Mouse (Mus musculus) kidney, postnatal 10 days (tissue): ENCODE data around the gene Mlph.

Experiments used
- DNase-seq: peaks from one replicate; pipeline ENCODE4 v3.0.0; 2021; ENCODE audit warnings: mixed read lengths

Mlph gene

GRCm38 (mm10) chr1:90909631-90910152 lies 5.2 kb upstream of the Mlph start:
- peak; percentile 88 for DNase-seq

GRCm38 (mm10) chr1:90913231-90913630 lies 1.7 kb upstream of the Mlph start:
- no peak for DNase-seq

GRCm38 (mm10) chr1:90917509-90917908 lies 2.6 kb downstream of the Mlph start:
- DNase-seq, result no peak

- DNase-seq, result no peak
These were observed 6.8 kb downstream of the Mlph start for GRCm38 (mm10) chr1:90921687-90922086.

DNA sequence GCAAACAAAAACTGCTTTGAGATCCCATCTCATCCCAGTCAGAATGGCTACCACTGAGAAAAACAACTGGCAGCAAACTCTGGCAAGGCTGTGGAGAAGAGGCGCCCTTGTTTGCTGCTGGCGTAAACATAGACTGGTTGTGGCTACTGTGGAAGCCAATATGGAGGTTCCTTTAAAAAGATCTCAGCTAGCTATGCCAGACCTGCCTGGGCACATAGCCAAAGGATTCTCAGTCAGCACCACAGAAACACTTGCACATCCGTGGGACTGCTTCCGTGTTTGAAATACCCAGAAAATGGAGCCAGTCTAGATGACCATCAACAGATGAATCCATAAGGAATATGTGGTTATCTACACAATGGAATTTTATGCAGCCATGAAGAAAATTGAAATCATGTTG lies 11.1 kb downstream of the Mlph start:
- no peak for DNase-seq

- DNase-seq, result peak; percentile 60
These were observed 12.4 kb downstream of the Mlph start for GRCm38 (mm10) chr1:90927308-90927707.

GRCm38 (mm10) chr1:90927929-90928574 lies 13.2 kb downstream of the Mlph start:
- peak; percentile 25 for DNase-seq

DNA sequence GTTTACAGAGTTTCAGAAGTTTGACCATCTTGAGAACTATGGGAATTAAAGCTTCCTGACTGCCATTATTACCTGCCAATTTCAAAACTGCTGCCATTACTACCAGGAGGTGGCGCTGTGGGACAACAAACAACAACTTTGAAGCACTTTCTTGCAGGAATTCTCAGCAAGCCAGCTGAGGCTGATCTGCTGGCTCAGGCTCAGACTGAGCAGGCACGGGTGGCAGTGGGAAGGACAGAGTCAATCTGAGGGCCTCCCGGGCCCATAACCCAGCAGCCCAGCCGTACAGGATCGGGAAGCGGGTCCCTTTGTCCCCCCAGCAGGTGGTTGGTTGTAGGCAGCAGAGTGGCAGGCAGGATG lies 13.7 kb downstream of the Mlph start:
- peak; percentile 93 for DNase-seq

- DNase-seq, result no peak
These were observed 18.1 kb downstream of the Mlph start for GRCm38 (mm10) chr1:90933001-90933400.

GRCm38 (mm10) chr1:90936990-90937389 lies 22.1 kb downstream of the Mlph start:
- DNase-seq, result no peak

- DNase-seq, result no peak
These were observed 25.1 kb downstream of the Mlph start for GRCm38 (mm10) chr1:90939980-90940379.

- peak; percentile 22 for DNase-seq
These were observed 30.3 kb downstream of the Mlph start for GRCm38 (mm10) chr1:90945171-90945570.

DNA sequence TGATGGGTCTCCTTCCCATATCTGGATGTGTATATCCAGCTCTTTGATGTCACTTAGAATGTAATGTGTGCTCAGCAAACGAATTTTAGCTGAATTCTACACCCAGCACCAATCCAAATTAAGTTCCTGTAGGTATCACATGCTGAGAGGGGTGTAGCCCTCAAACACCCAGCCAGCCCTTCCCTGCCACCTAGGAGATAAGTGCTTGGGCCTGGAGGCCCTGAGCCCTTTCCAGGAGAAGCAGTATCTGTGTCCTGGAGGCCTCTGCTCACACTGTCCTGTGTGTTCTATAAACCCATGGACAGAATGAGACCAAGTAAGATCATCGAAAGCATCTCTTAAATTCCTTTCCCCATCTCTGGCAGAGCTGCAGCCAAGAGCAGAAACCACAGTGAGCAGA lies 32.4 kb downstream of the Mlph start:
- DNase-seq, result no peak

DNA sequence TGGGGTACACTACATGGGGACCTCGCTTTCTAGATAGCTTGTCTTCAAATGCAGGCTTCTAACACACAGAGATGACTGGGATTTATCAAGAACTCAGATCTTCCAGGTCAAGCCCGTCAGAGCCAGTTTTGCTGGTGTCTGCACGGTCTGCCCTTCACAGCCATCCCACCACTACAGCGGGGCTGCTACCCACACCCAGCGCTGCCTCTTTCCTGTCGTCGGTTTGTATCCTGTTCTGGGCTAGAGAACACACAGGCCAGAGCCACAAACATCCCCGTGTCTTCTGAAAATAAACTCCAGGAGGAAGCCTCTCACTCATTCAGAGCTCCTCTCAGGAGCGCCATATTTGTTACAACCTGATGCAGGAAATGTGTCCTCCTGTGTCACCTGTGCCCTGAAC lies 34.4 kb downstream of the Mlph start:
- no peak for DNase-seq

GRCm38 (mm10) chr1:90951670-90952069 lies 36.8 kb downstream of the Mlph start:
- DNase-seq, result no peak

DNA sequence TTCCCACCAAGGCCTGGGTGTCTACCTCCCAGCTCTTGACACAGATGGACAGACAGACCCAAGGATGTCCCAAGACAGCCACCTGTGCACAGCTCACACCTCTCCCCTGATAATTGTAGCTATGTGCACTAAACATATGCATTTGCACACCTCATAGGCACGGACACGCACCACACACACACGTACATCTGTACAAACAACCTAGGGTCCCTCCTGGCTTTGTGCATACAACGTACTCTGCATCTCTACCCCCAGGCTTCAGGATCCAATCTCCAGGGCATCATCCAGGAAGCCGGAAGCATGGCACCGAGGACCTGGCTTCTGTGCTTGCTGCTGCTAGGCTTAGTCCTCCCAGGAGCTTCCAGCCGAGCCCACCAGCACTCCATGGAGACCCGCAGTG lies 37.9 kb downstream of the Mlph start, which contains the start of gene Prlh:
TSS of gene Prlh (plus strand) at position 301 of the 400 bp plus-strand sequence.
- no peak for DNase-seq

DNA sequence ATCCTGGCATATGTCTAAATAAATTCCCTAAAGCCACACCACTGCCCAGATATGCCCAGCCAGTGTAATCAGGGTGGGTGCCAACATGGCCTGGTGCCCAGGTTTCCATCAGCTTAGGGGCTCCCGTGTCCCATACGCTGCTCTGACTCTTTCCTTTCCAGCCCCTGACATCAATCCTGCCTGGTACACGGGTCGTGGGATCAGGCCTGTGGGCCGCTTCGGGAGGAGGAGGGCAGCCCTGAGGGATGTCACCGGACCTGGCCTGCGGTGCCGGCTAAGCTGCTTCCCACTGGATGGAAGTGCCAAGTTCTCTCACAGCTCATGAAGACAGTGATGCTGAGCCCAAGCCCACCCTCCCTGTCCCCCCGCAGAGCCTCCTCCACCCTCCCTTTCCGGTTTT lies 38.8 kb downstream of the Mlph start:
- no peak for DNase-seq

- peak; percentile 77 for DNase-seq
These were observed 41.6 kb downstream of the Mlph start for GRCm38 (mm10) chr1:90956245-90957096.

GRCm38 (mm10) chr1:90962526-90962925 lies 47.6 kb downstream of the Mlph start:
- DNase-seq, result no peak

DNA sequence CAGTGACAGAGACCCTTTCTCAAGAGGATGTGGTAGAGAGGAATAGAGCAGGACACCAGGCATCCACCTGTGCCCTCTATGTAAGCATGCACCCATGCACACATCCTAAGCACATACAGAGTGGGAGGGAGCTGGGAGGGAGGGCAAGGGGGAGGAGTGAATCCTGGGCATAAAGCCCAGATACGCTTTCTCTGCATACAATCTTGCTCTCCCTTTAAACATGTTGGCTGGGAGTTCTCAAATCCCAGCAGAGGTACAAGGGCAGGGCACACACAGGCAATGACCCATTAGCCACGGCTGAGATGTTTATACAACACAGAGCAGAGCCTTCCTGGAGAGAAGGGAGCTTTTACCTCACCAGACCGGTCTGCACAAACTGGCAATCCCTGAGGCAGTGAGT lies 48.1 kb downstream of the Mlph start:
- DNase-seq, result peak; percentile 48

DNA sequence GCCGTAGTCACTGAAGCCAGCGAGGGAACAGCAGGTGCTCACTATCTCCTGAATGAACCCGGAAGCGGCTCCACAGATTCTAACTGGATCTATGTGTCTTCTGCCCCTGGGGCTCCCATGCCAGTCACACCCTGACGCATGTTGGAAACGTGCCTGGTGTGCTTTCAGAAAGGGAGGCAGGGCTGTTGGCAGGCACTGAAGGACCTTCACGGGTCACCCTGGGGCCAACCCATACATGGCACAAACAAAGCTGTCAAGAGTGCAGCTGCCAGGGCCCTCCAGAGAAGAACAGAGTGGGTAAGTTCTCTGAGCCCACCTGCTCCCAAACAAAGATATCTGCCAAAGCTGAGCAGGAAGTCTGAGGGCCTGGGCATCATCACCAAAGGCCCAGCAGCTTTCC lies 52.7 kb downstream of the Mlph start:
- peak; percentile 69 for DNase-seq

DNA sequence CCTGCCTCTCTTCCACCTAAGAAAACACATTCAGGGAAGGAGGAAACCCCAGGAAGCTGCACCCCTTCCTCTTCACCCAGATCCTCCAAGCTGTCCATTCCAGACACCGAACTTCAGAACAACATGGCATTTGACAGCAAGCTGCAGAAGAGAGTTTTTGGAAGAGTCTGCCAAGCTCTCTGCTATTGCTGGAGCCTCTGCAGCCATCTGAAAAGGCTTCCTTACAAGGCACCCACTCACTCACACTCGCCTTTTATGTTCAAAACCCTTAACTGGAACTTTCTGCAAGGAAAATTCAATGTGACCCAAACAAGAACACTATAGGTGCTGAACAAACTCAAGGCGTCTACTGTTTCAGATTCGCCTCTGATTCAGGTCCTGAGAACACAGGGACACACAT lies 53.8 kb downstream of the Mlph start:
- no peak for DNase-seq

DNA sequence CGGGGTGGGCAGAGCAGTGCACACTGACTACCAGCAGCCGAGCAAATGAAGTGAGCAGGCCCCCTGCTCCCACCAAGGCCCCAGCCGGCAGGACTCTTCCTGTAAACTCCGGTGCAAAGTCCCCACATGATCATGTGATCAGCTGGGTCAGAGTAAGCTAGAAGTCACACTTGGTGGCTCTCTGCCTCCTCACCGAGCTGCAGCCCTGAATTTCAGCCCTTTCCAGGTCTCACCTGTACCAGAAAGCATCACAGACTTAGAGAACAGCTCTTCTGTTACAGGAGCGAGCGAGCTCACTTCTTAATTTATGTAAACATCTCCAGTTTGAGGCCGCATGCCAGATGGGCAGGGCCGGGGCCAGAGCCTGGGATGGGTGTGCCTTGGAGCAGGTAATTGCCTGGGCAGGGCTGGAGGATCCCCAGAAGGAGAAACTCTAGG lies 54.5 kb downstream of the Mlph start, which contains the start of gene Rab17:
TSS of gene Rab17 (minus strand) at position 315 of the 438 bp plus-strand sequence.
- peak; percentile 70 for DNase-seq

GRCm38 (mm10) chr1:90969881-90970390 lies 55.1 kb downstream of the Mlph start:
- no peak for DNase-seq
